Mouse (Mus musculus): ENCODE results near the gene Fam240b. TPM values are rescaled to one million over a fixed set of nuclear protein-coding genes. Genes with fewer than 3 reads are reported as not detected.

The Fam240b gene
- not detected for polyA plus RNA-seq (2017; shearing (Covaris generic))

DNA sequence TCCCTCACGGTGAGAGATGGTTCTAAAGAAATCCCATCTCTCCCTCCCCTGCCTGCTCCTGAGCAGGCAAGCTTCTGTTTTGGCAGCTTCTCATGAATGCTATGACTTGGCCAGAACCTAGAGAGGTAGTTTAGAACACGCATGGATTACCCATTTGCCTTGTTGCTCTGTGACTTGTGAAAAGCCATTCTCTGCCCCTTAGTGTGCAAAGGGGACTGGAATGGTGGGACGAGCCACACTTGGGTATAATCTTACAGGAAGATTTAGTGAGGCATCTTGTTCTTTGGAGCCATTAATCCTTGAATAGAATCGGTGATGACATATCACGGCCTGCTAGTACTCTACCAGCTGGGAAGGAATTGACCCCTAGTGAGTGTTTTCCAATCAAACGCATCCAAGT, at the start of gene Fam240b:
TSS of gene Fam240b (minus strand) at position 101 of the 400 bp plus-strand sequence.

DNA sequence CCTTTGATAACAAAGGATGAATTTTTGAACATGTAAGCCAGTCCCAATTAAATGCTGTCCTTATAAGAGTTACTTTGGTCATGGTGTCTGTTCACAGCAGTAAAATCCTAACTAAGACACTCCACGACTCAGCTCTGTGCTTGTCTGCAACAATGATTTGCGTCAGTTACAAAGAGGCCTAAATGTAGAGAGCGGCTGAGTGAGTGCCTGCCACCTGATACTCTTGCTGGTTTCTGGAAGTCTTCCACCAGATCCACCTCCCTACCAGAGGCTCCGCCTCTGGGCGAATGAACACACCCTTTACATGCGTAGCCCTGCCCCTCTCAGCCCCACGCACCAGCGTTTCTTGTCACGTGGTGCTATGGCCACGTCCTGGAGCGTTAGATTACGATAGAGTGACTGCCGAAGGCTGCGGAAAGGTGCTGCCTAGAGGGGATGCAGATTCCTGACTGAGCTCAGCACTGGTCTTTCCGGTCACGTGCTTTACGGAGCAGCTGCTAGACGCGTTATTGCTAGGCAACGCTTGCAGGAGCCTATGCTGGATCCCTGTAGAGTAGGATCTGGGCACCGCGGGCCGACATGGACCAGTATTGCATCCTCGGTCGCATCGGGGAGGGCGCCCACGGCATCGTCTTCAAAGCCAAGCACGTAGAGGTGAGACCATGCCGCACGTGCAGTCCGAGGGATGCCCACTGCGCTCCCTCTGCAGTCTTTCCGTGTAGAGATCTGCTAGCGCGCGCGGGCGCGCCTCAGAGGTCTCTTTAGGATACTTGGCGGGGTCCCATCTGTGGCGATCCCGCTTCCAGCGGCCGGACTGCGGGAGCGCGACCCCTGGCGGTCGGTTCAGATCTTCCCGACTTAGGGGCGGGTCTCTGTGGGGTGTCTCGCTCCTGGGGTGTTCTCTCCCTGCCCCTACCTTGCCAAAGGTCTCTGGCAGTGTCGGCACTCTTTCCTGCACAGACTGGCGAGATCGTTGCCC, 65.3 kb downstream of the Fam240b start, which contains the start of gene Cdk20:
TSS of gene Cdk20 (plus strand) at position 298 of the 979 bp plus-strand sequence.

Other genes starting within 250 kb of the Fam240b start
- gene Cdc14b, start 222.5 kb downstream of the Fam240b start, polyA plus RNA-seq (2017; shearing (Covaris generic)), result 10 to 100 TPM in 1 of 2 experiments, 1 to 10 TPM in 1; 4.6 to 13.2 TPM
- gene Aaed1, start 185.1 kb downstream of the Fam240b start, polyA plus RNA-seq (2017; shearing (Covaris generic)), result 10 to 100 TPM; 20.9 to 34.5 TPM
- 10 to 100 TPM in 1 of 2 experiments, 1 to 10 TPM in 1; 3.3 to 15.5 TPM for gene Ctsl, start 126.9 kb downstream of the Fam240b start, polyA plus RNA-seq (2017; shearing (Covaris generic))
- 1 to 10 TPM; 2.1 to 4.5 TPM for gene Cdk20, start 65.5 kb downstream of the Fam240b start, polyA plus RNA-seq (2017; shearing (Covaris generic))